Mouse (Mus musculus) kidney, postnatal 0 days (tissue): ENCODE measurements around the gene Med24. TPM values are rescaled to one million over a fixed set of nuclear protein-coding genes. Genes with fewer than 3 reads are reported as not detected.

Experiments used
- ATAC-seq: fragments of 200-750 bp; cut with Nextera tagmentation; replicated peaks from 2 replicates; pipeline ENCODE4 v1.8.0; 2017; ENCODE audit warnings: low read depth, moderate number of reproducible peaks, moderate TSS enrichment, moderate library complexity; ENCODE audit not compliant: low FRiP score
- DNase-seq: peaks from one replicate; pipeline ENCODE4 v3.0.0-alpha.2; 2016; ENCODE audit warnings: low spot score
- H3K27ac ChIP-seq: fragments of 300-500 bp; sonication (generic); 2 replicates; pipeline ENCODE4 v1.5.1; 2014; ENCODE audit warnings: mild to moderate bottlenecking
- H3K27me3 ChIP-seq: fragments of 300-500 bp; sonication (generic); 2 replicates; pipeline ENCODE4 v1.6.1; 2014; ENCODE audit warnings: low read length, mixed read lengths; ENCODE audit not compliant: insufficient read depth
- H3K36me3 ChIP-seq: fragments of 300-500 bp; sonication (generic); 2 replicates; pipeline ENCODE4 v1.6.1; 2014; ENCODE audit warnings: low read length, mixed read lengths; ENCODE audit not compliant: insufficient read depth
- H3K4me1 ChIP-seq: fragments of 300-500 bp; sonication (generic); replicated peaks from 2 replicates; pipeline ENCODE4 v1.6.1; 2014; ENCODE audit warnings: antibody characterized with exemption, low read length, mixed read lengths; ENCODE audit not compliant: insufficient read depth
- H3K4me2 ChIP-seq: fragments of 300-500 bp; sonication (generic); 2 replicates; pipeline ENCODE4 v1.6.1; 2014; ENCODE audit warnings: mild to moderate bottlenecking, low read length, moderate library complexity, mixed read lengths
- H3K4me3 ChIP-seq: fragments of 300-500 bp; sonication (generic); replicated peaks from 2 replicates; pipeline ENCODE4 v1.5.1; 2014; ENCODE audit warnings: low read depth, low read length
- H3K9ac ChIP-seq: fragments of 300-500 bp; sonication (generic); 2 replicates; pipeline ENCODE4 v1.6.1; 2014; ENCODE audit warnings: low read depth, low read length
- H3K9me3 ChIP-seq: fragments of 300-500 bp; sonication (generic); replicated peaks from 2 replicates; pipeline ENCODE4 v1.6.1; 2016; ENCODE audit warnings: low read length, inconsistent platforms, mixed read lengths
- CTCF ChIP-seq: IDR thresholded peaks from 2 replicates; pipeline ENCODE4 v1.5.1; 2016; ENCODE audit warnings: antibody characterized with exemption, low read depth, mild to moderate bottlenecking, moderate library complexity
- WGBS: fragments of 180-500 bp; shearing (Covaris S2); extraction: QIAGEN DNeasy Blood & Tissue Kit; methylation state at CpG from one replicate; pipeline ENCODE4 v1.1.7; 2014; 5-methylcytosine and 5-hydroxymethylcytosine counted together
- polyA plus RNA-seq: library from polyadenylated mRNA; unstranded; fragments of >200 nt; fragmentation: Nextera tagmentation; extraction: Ambion mirVana; gene quantifications from 2 replicates; pipeline ENCODE4 v1.2.1, GENCODE M21; 2015

The Med24 gene
- polyA plus RNA-seq, 1 experiment from 2014 or later: 38.3 TPM

DNA sequence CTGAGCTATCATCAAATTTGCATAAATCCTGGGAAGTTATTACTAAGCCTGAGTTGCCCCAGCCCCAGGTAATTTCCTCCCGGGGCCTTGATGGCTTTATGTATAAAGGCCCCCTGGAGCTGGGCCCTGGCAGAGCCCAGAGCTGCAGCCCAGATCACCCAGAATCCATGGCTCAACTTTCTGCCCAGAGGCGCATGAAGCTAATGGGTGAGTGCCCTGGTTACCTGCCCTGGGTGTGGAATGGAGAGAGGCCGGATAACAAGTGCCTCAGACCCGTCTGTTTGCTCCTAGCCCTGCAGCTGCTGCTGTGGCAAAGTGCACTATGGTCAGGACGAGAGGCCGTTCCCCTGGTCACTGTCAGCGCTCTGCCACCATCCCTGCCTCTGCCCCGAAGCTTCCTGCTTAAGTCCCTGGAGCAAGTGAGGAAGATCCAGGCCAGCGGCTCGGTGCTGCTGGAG lies 28.0 kb downstream of the Med24 start, which contains the start of gene Csf3:
Gene Csf3 (plus strand): TSS at position 51 of the 458 bp plus-strand sequence.
- DNase-seq (no peak), ATAC-seq (no peak)
- 41% methylated on average over 10 of the region's 10 CpGs for WGBS
- no peak for TF ChIP-seq CTCF
- H3K4me2 ChIP-seq: no peak within 1 kb of the TSS
- H3K9me3 ChIP-seq: no peaks in the 10 kb centered on the region
- 0 out of 2 replicates have a peak, but pooled peaks cover 10% of the 10 kb centered on the region for H3K36me3 ChIP-seq
- H3K27ac ChIP-seq: no peak within 1 kb of the TSS
- H3K4me1 ChIP-seq: peaks cover 17% of the 10 kb centered on the region; the same call in 1 of the 2 replicates
- H3K27me3 ChIP-seq: no peaks in the 10 kb centered on the region
- H3K4me3 ChIP-seq: no peak within 1 kb of the TSS
- H3K9ac ChIP-seq: no peak within 1 kb of the TSS; the same call in 1 of the 2 replicates

DNA sequence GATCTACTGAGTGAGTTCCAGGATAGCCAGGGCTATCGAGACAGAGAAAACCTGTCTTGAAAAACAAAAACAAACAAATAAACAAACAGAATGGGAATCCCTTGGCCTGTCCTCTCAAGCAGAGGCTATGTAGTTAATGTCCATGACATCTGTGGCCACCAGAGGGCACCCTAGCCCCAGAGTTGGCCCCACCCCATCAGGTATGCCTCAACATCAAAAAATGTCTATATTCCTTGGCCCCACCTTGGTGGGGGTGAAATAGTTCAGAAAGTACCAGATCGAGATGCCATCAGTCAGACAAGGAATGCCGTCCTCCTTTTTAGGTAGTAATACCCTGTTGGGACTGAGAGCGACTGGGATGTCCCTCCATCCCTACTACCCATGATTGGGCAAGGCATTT lies 29.3 kb downstream of the Med24 start:
- ATAC-seq: peak; percentile 25; the same call in 1 of the 2 replicates

DNA sequence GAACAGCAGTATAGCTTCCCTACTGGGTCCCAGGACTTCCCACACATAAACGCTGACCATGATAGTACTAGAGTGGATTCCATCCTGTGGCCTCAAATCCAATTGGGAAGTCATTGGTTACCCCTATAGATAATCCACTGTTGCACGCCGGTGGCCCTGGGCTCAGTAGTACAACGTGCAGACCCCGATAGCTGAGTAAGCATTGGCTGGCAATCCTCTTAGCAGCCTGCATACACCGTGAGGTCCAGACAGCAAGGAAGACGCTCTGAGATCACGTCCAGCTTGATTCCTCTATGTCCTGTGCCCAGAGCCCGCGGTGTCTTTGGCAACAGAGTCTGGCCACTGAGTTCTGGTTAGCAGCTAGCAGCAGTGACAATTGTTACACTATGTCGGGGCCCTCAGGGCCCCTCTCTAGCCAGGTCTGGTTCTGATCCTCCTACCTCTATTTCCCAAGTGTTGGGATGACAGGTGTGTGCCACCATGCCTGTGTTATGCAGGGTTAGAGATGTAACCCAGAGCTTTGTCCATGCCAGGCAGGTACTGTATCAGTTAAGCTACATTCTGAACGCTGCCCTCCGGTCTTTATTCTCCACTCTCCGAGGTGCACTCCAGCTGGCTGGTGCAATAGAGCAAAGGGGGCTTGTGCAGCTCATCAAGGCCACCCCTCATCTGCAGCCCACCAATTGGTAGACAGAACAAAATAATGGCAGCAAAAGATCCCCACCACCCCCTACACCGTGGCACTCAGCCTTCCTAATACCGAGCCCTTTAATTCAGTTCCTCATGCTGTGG lies 30.2 kb downstream of the Med24 start:
- H3K4me2 ChIP-seq: no peak overlapping the region
- TF ChIP-seq CTCF: no peak
- H3K27me3 ChIP-seq: no peaks in the 10 kb centered on the region
- 85% methylated on average over 16 of the region's 16 CpGs for WGBS
- H3K4me3 ChIP-seq: no peak overlapping the region
- H3K36me3 ChIP-seq: peaks cover 18% of the 10 kb centered on the region
- H3K9me3 ChIP-seq: no peaks in the 10 kb centered on the region
- ATAC-seq (no peak), DNase-seq (no peak)
- no peak overlapping the region; the same call in 1 of the 2 replicates for H3K9ac ChIP-seq
- no peak overlapping the region for H3K27ac ChIP-seq
- peaks cover 11% of the 10 kb centered on the region for H3K4me1 ChIP-seq

More for the DNA sequence above, 29.3 kb downstream of the Med24 start:
- TF ChIP-seq CTCF: peak; percentile 91
- 27% methylated on average over 4 of the region's 4 CpGs for WGBS
- peak; percentile 86 for DNase-seq
- H3K27me3 ChIP-seq: no peaks in the 10 kb centered on the region
- no peaks in the 10 kb centered on the region for H3K9me3 ChIP-seq
- no peak overlapping the region for H3K4me2 ChIP-seq
- peaks cover 15% of the 10 kb centered on the region for H3K4me1 ChIP-seq
- H3K27ac ChIP-seq: no peak overlapping the region
- H3K9ac ChIP-seq: no peak overlapping the region
- no peak overlapping the region for H3K4me3 ChIP-seq
- peaks cover 14% of the 10 kb centered on the region; the same call in 1 of the 2 replicates for H3K36me3 ChIP-seq

DNA sequence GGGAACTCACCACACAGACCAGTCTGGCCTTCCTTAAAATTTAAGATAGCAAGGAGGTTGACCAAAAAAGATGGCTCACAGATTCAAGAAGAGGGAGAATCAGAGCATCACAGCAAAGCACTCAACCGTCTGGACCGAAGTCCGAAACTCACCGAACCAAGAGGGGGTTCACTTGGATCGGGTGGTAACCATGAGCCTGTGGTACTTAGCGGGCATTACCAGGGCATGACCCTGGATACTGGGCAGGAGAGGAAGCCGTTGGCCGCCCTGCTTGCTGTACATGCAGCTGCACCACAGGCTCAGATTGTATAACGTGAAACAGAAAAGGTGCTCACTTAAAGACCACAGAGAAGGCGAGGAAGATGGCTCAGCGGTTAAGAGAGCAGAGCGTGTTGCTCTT lies 32.0 kb downstream of the Med24 start:
- H3K27ac ChIP-seq: no peak overlapping the region
- H3K27me3 ChIP-seq: no peaks in the 10 kb centered on the region
- H3K4me1 ChIP-seq: peaks cover 11% of the 10 kb centered on the region
- no peak overlapping the region for H3K4me2 ChIP-seq
- TF ChIP-seq CTCF: no peak
- H3K9ac ChIP-seq: no peak overlapping the region
- ATAC-seq (no peak), DNase-seq (no peak)
- H3K9me3 ChIP-seq: no peaks in the 10 kb centered on the region
- H3K36me3 ChIP-seq: peaks cover 34% of the 10 kb centered on the region
- H3K4me3 ChIP-seq: no peak overlapping the region
- WGBS: 79% methylated on average over 12 of the region's 12 CpGs

DNA sequence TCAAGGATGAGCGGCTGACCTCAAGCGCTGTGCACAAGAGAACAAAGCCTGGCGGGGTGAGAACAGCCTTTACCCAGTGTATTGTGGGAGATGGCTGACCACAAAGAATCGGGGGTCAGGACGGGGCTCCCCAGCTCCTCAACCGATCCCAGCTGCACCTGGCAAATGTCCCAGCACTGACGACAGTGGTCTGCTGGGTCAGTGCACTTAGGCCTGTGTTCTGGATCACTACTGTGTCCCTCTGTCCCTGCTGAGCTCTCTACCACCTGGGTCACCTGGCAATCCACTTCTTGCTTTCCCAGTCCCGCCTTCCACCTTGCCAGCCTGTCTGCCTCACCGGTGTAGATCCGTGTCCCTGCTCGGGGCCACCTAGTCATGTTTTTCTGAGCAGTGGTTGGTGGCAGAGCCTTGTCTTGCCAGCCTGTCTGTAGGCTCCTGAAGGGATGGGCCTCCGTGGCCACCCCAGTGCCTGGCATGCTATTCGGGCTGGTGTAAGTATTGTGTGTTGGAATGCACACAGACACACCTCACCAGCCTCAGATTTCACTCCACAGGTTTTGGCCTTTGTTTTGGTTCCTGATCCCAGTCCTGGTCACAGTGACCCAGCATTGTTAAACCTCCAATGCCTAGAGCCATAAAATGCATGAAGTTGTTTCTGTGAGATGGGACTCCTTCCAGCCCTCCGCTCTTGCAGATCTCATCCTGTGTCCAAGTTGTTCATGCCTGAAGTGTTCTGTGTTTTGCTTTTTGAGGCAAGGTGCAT lies 32.6 kb downstream of the Med24 start:
- ATAC-seq: peak; percentile 25; the same call in 1 of the 2 replicates
- Histone ChIP-seq H3K27me3 (no peaks in the 10 kb centered on the region), H3K9me3 (no peaks in the 10 kb centered on the region), H3K4me1 (peaks cover 11% of the 10 kb centered on the region), H3K27ac (peak overlapping the region; percentile 57; the same call in 1 of the 2 replicates), H3K36me3 (peaks cover 40% of the 10 kb centered on the region), H3K4me2 (no peak overlapping the region), H3K4me3 (no peak overlapping the region), H3K9ac (no peak overlapping the region)
- WGBS: 64% methylated on average over 14 of the region's 14 CpGs
- TF ChIP-seq CTCF: no peak
- no peak for DNase-seq

DNA sequence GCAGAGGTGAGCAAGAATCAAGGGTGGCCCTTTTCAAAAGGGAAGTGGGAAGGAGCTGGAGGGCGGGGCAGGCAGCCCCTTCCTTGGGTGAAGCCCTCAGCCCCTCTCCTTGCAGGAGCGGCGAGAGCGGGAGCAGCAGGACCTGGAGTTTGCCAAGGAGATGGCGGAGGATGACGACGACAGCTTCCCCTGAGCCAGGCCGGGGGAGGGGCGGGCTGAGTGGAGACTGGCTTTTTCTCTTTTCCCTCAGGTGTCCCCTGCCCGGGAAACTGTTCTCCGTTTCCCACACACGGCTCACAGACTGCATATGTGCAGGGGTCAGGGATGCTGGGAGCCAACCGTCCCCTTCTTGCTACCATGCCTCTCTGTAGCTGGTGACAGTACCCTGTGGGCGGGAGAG lies 33.8 kb downstream of the Med24 start:
- peak overlapping the region; percentile 57; the same call in 1 of the 2 replicates for H3K27ac ChIP-seq
- no peaks in the 10 kb centered on the region for H3K9me3 ChIP-seq
- H3K27me3 ChIP-seq: no peaks in the 10 kb centered on the region
- peaks cover 11% of the 10 kb centered on the region for H3K4me1 ChIP-seq
- peaks cover 52% of the 10 kb centered on the region for H3K36me3 ChIP-seq
- ATAC-seq (no peak), DNase-seq (no peak)
- no peak overlapping the region for H3K9ac ChIP-seq
- H3K4me3 ChIP-seq: no peak overlapping the region
- 59% methylated on average over 14 of the region's 14 CpGs for WGBS
- no peak for TF ChIP-seq CTCF
- no peak overlapping the region for H3K4me2 ChIP-seq
